Comparison of ENCODE assay signal across 24 mouse cellular contexts in the genomic region with DNA sequence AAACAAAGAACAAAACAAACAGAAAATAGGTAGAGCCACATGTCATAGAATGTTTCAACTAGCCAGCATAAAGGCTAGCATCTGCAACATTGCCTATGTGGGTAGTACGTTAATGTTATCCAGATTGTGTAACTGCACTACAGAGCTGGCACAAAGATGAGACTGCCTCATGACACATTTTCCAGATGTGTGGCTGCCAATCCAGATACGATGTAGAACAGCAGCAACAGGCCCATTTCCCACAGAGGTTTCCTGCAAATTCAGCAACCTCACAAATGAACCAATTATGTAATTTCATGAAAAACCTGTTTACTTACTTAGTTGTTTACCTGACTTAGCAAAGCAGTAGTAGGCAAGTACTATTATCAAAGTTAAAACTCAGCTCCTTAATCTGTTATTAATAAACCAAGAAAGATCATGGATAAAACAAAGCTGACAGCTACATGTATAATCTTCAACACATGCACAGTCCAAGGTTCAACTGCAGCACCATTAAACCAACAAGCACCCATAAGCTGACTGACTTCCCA. TPM values are rescaled to one million over a fixed set of nuclear protein-coding genes. Genes with fewer than 3 reads are reported as not detected.
A peak's percentile ranks its signal among the peaks of the same experiment; 100 is the strongest.
DNase-seq lines count a peak whose midpoint lies in the region; ATAC-seq and TF ChIP-seq lines count a peak whose summit lies in the region.
"Had no signal": no experiment of that assay in that cellular context is flagged by ENCODE, and none has a peak within 500 bp of the region (broad histone marks: within the 10 kb centered on the region; RNA-seq: fewer than 3 reads in every experiment).

No protein-coding gene starts in this region.

- H3K27me3 ChIP-seq in heart, embryonic 12.5 days (replicated peaks) = no peaks in the 10 kb centered on the region
- H3K27me3 ChIP-seq in kidney, embryonic 15.5 days = no peaks in the 10 kb centered on the region
- H3K27me3 ChIP-seq: CH12.LX; hindbrain, embryonic 13.5 days had no signal

- peaks cover 58% of the 10 kb centered on the region for H3K36me3 ChIP-seq in heart, embryonic 12.5 days
- peaks cover 52% of the 10 kb centered on the region for H3K36me3 ChIP-seq in kidney, embryonic 15.5 days

- H3K4me3 ChIP-seq in heart, embryonic 12.5 days = no peak overlapping the region
- H3K4me3 ChIP-seq in kidney, embryonic 15.5 days (replicated peaks) = no peak overlapping the region
- H3K4me3 ChIP-seq in lung, adult 2 months (replicated peaks; ENCODE audit: extremely low read depth, low read depth, low read length) = no peak overlapping the region
- H3K4me3 ChIP-seq: embryonic facial prominence, embryonic 10.5 days; forebrain, embryonic 10.5 days; gastrocnemius, adult 2 months; hindbrain, embryonic 13.5 days had no signal

- 94% methylated on average over 2 of the region's 2 CpGs for WGBS in heart, embryonic 12.5 days
- WGBS in kidney, embryonic 15.5 days = 90% methylated on average over 2 of the region's 2 CpGs
- 69% methylated on average over 2 of the region's 2 CpGs for WGBS in lung, adult 2 months

- no peak for TF ChIP-seq POLR2A in lung, adult 2 months (IDR thresholded peaks at IDR 0.05; ENCODE audit: borderline replicate concordance, extremely low read depth, low read depth, low read length)

- no peak for ATAC-seq in heart, embryonic 12.5 days (ENCODE audit: insufficient number of reproducible peaks, low FRiP score)
- no peak for ATAC-seq in kidney, embryonic 15.5 days (replicated peaks; ENCODE audit: low FRiP score)
- ATAC-seq: forebrain, embryonic 14.5 days; hindbrain, postnatal 0 days had no signal

- H3K27ac ChIP-seq in heart, embryonic 12.5 days (ENCODE audit: poor library complexity, severe bottlenecking) = no peak overlapping the region
- no peak overlapping the region for H3K27ac ChIP-seq in kidney, embryonic 15.5 days
- H3K27ac ChIP-seq: embryonic facial prominence, embryonic 10.5 days; forebrain, embryonic 10.5 days; gastrocnemius, adult 2 months; hindbrain, embryonic 13.5 days; hindbrain, postnatal 0 days had no signal

- no peak for TF ChIP-seq CTCF in lung, adult 2 months (IDR thresholded peaks at IDR 0.05; ENCODE audit: insufficient read depth, low read length)

- no peak overlapping the region for H3K9ac ChIP-seq in heart, embryonic 12.5 days
- no peak overlapping the region for H3K9ac ChIP-seq in kidney, embryonic 15.5 days
- H3K9ac ChIP-seq: hindbrain, embryonic 13.5 days had no signal

- H3K9me3 ChIP-seq in heart, embryonic 12.5 days (replicated peaks) = peaks cover 6% of the 10 kb centered on the region
- 0 out of 2 replicates have a peak, but pooled peaks cover 7% of the 10 kb centered on the region for H3K9me3 ChIP-seq in kidney, embryonic 15.5 days (replicated peaks)
- H3K9me3 ChIP-seq: embryonic facial prominence, embryonic 10.5 days; forebrain, embryonic 10.5 days; hindbrain, embryonic 13.5 days had no signal

- no peak overlapping the region for H3K4me2 ChIP-seq in heart, embryonic 12.5 days
- no peak overlapping the region for H3K4me2 ChIP-seq in kidney, embryonic 15.5 days
- H3K4me2 ChIP-seq: hindbrain, embryonic 13.5 days had no signal

- DNase-seq in heart, adult 18-20 months = peak; percentile 17 to 21
- peak; percentile 21 to 41 for DNase-seq in kidney, adult 8-10 months
- peak; percentile 24 for DNase-seq in 3T3-L1 (ENCODE audit: low read depth, low spot score)
- peak; percentile 23 for DNase-seq in fat pad, adult 2 months (ENCODE audit: extremely low read depth, low read depth, low spot score)
- DNase-seq in lung, postnatal 36 days = no peak
- no peak for DNase-seq in lung, adult 2 months
- DNase-seq: adrenal gland, adult 8-10 months; adrenal gland, postnatal 36 days; cerebellum, adult 2 months; cerebellum, postnatal 10 days; gastrocnemius, adult 2 months; gastrocnemius, postnatal 25 days had no signal

- H3K4me1 ChIP-seq in heart, embryonic 12.5 days (replicated peaks) = no peaks in the 10 kb centered on the region
- no peaks in the 10 kb centered on the region for H3K4me1 ChIP-seq in kidney, embryonic 15.5 days
- no peaks in the 10 kb centered on the region; the same call in 1 of the 2 replicates for H3K4me1 ChIP-seq in lung, adult 2 months (ENCODE audit: control insufficient read depth, insufficient read depth, low read length)
- H3K4me1 ChIP-seq: embryonic facial prominence, embryonic 10.5 days; forebrain, embryonic 10.5 days; hindbrain, embryonic 13.5 days had no signal

RNA-seq across cellular contexts. Expression of a gene that starts 51.3 kb away (rescaled TPM):
- 1 to 10 TPM; 8.8 to 9.1 TPM for total RNA-seq in heart, adult 18-20 months (2021)
- polyA plus RNA-seq in heart, embryonic 12.5 days (2016; fragmentation: Nextera tagmentation; extraction: Ambion mirVana) = 23.6 and 24.1 TPM in 2 replicates
- 25.7 and 26.3 TPM in 2 replicates for polyA plus RNA-seq in kidney, embryonic 15.5 days (2015; fragmentation: Nextera tagmentation; extraction: Ambion mirVana)
- polyA plus RNA-seq in lung, adult 2 months (2012; rRNA removed) = 2.8 and 3.9 TPM in 2 replicates

RNA-seq across cellular contexts. Expression of a gene that starts 54.5 kb away (rescaled TPM):
- not detected for total RNA-seq in heart, adult 18-20 months (2021)
- not detected in 2 replicates for polyA plus RNA-seq in heart, embryonic 12.5 days (2016; fragmentation: Nextera tagmentation; extraction: Ambion mirVana)
- polyA plus RNA-seq in kidney, embryonic 15.5 days (2015; fragmentation: Nextera tagmentation; extraction: Ambion mirVana) = not detected in 2 replicates
- polyA plus RNA-seq in lung, adult 2 months (2012; rRNA removed) = not detected in 2 replicates
- total RNA-seq: adrenal gland, adult 8-10 months; adrenal gland, postnatal 36 days; CH12.LX; gastrocnemius, adult 2 months; gastrocnemius, postnatal 25 days; heart, postnatal 10 days; hematopoietic stem cell, adult 5-6 weeks; hindbrain, postnatal 0 days had no signal
- polyA plus RNA-seq: embryonic facial prominence, embryonic 10.5 days; embryonic facial prominence, embryonic 14.5 days; forebrain, embryonic 10.5 days; forebrain, embryonic 14.5 days; heart, embryonic 14.5 days; hindbrain, embryonic 13.5 days had no signal

Comparison
In these comparisons a context has a peak if more than half of its experiments do, and no peak if none do; other contexts are left out.
1. DNase-seq: peak in heart, adult 18-20 months (2 of 2), kidney, adult 8-10 months (2 of 2), 3T3-L1 (single experiment) and fat pad, adult 2 months (single experiment); none in lung, postnatal 36 days (single experiment) and lung, adult 2 months (single experiment).